Mouse (Mus musculus): ENCODE data around the gene Gm17657. TPM values are rescaled to one million over a fixed set of nuclear protein-coding genes. Genes with fewer than 3 reads are reported as not detected.

The Gm17657 gene
- polyA plus RNA-seq, 1 experiment = not detected

Other genes with a start within 250 kb of the Gm17657 start
- gene Pi16, start 232.0 kb downstream of the Gm17657 start, polyA plus RNA-seq (2012; rRNA removed) = 1.4 and 1.5 TPM in 2 replicates
- 254 and 263 TPM in 2 replicates for gene Mtch1, start 201.7 kb downstream of the Gm17657 start, polyA plus RNA-seq (2012; rRNA removed)
- 16.6 and 25.9 TPM in 2 replicates for gene Fgd2, start 188.7 kb downstream of the Gm17657 start, polyA plus RNA-seq (2012; rRNA removed)
- gene Pim1, start 58.9 kb downstream of the Gm17657 start, polyA plus RNA-seq (2012; rRNA removed) = 47.7 and 66.8 TPM in 2 replicates
- gene Tbc1d22b, start 147 bp upstream of the Gm17657 start, polyA plus RNA-seq (2012; rRNA removed) = 17.2 and 21.8 TPM in 2 replicates
- gene Tmem217, start 2.7 kb upstream of the Gm17657 start, polyA plus RNA-seq (2012; rRNA removed) = not detected in 2 replicates
- gene Rnf8, start 65.2 kb upstream of the Gm17657 start, polyA plus RNA-seq (2012; rRNA removed) = 18.0 and 18.8 TPM in 2 replicates
- gene Gm28043, start 65.2 kb upstream of the Gm17657 start, polyA plus RNA-seq (2012; rRNA removed) = 0.25 and 1.1 TPM in 2 replicates
- gene Cmtr1, start 111.0 kb upstream of the Gm17657 start, polyA plus RNA-seq (2012; rRNA removed) = 19.6 and 27.4 TPM in 2 replicates
- 5.2 and 6.8 TPM in 2 replicates for gene Ccdc167, start 167.4 kb upstream of the Gm17657 start, polyA plus RNA-seq (2012; rRNA removed)

All from large intestine, adult 2 months (tissue).